Mouse (Mus musculus) layer of hippocampus, adult 18-20 months (tissue): ENCODE results near the gene Hist1h2ad. TPM values are rescaled to one million over a fixed set of nuclear protein-coding genes. Genes with fewer than 3 reads are reported as not detected.
"Not testable (repeated sequence)": the region's sequence is repeated elsewhere in the genome, so short reads cannot be mapped to it uniquely, and the experiment has no call there.

ENCODE experiments used
- DNase-seq, 2 experiments: peaks; one replicate each; pipeline ENCODE4 v3.0.0; 2022; ENCODE audit warnings: low spot score in 2 of 2
- total RNA-seq, 2 experiments: library from RNA; stranded (reverse); gene quantifications; 2 replicates each; pipeline ENCODE4 v1.2.3; 2021

Gene Hist1h2ad
- total RNA-seq, 2 experiments from 2014 or later: 3.8 to 7.1 TPM

DNA sequence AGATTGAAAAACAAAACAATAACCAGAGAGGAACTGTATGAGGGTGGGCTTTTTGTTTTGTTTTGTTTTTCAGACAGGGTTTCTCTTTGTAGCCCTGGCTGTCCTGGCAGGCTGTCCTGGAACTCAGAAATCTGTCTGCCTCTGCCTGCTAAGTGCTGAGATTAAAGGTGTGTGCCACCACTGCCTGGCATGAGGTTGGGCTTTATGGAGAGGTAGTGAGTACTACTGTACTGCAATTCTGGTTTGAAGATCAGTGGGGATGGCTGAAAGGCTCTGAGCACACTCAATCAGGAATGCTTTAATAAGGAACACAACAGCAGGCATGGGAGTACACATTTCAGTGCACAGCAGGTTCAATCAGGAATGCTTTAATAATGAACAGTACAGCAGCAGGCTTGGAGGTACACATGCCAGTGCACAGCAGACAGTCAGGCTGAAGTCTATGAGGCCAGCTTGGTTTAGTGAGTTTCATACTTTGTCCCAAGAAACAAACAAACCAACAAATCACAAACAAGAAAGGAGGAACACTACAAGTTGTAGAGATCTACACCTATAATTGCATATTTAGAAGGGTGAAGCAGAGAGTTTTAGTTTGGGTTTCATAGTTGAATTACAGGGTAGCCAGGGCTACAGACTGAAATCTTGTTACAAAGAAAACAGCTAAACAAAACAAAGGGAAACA is 9.3 kb downstream of the Hist1h2ad start:
- no peak for DNase-seq

DNA sequence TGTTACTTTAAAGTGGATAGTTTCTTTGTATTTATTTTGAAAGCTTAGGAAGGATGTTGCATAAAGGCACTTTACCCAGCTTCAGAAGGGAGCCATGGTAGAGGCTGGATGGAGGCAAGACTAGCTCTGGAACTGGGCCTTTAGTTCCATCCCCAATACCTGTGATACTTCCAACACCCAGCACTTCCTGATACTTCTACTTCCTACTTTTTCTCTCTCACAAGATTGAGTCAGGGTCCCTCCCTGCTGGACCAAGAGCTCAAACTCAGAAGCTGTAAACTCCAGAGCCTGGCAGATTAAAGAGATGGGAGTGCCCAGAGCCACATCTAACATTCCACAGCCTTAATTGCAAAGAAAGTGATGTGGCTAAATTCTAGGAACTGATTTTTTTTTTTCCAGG is 10.2 kb downstream of the Hist1h2ad start:
- DNase-seq: no peak

DNA sequence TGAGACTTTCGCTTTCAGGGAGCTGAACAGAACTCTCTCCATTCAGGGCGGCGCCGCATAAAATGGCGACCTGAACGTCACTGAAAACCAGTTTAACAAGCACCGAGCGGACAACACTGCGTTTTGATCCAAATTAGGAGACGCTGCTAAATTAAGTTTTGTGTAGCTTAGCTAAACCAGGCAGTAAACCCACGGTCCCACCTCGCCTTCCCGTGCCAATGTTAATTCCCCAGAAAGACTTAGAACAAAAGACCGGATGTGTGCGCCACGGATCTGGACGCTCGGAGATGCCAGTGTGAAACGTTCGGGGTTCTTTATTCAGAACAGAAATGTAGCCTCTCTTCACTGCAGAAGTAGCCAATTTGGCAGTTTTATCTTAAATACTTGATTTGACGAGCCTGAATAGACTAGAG is 10.9 kb downstream of the Hist1h2ad start:
- peak; percentile 61 to 75 for DNase-seq

DNA sequence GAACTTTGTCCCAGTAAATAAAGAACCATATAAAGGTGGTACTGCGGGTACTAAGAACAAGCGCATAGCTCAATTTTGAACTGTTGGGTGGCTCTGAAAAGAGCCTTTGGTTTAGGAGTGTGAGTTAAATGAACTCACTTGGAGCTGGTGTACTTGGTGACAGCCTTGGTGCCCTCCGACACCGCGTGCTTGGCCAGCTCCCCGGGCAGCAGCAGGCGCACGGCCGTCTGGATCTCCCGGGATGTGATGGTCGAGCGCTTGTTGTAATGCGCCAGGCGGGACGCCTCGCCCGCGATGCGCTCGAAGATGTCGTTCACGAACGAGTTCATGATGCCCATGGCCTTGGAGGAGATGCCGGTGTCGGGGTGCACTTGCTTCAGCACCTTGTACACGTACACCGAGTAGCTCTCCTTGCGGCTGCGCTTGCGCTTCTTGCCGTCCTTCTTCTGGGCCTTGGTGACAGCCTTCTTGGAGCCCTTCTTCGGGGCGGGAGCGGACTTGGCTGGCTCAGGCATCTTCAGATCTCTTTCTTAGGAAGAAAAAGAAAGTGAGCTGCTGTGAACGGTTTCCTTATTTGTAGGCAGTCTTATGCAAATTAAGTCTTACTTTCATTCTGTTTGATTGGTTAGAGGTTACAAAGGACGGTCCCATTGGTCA is 11.4 kb downstream of the Hist1h2ad start:
- DNase-seq: peak; percentile 71 to 85

DNA sequence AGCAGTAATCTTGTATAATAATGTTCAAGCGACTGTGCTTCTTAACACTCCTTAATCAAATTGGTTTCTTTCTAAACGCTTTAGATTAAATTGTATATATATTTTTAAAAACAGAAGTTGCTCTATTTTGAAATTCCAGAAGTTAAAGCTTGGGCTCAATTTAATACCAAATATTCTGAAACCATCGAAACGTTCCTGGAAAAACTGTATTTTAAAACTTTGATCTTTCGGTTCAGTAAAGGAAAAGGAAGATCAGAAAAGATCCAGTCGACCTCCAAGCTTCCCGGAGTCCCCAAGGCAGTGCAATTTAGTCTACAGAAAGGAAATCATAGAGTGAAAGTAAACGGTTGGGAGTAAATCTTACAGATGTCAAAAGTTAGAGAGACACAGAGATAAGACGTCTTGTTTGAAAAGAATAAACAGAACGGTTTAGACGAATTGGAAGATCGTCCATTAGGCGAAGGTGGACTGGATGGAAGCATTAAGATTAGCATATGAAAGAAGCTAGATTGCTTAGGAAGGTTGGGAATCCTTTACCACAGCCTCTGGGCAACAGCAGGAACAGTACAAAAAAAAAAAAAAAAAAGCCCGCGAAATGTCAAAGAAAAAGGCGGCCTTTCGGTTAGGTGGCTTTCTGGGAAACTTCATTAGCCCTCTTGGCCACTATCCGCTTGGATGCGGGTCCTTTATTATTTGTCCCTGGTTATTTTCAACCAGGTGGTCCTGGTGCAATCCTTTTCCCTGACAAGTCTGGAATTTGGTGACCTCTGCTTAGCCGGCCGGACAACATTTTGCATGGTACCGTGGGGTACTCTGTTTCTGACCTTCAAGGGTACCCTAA is 12.1 kb downstream of the Hist1h2ad start:
- no peak for DNase-seq

DNA sequence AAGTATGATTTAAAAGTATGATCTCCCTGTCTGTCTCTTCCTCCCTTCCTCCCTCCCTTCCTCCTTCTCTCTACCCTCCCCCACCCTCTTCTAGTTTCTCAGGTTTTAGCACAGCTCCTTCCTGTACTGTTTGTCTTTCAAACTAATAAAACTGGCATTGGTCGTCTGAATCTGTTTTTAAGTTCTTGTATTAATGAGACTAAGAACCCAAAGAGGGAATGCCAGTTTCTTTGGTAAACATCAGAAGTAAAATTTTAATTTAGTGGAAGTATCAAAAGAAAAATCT is 12.7 kb downstream of the Hist1h2ad start:
- no peak for DNase-seq

DNA sequence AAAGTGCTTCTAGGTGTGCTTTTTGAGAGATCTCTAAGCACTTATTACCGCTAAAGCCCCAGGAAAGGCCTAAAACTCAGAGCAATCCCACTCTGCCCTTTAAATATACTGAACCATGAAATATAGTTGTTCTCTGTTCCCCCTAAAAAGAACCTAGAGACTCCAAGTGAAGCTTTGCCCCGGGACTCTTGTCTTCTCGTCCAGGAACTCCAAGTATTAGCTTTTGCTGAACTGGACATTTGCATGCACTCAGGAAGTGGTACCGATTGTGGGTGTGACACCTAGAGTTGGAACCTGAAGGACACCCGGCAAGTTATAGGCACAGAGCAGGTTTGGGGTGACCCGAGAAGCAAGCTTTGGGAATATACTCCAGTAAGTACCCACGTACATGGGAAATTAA is 17.0 kb downstream of the Hist1h2ad start:
- no peak for DNase-seq

DNA sequence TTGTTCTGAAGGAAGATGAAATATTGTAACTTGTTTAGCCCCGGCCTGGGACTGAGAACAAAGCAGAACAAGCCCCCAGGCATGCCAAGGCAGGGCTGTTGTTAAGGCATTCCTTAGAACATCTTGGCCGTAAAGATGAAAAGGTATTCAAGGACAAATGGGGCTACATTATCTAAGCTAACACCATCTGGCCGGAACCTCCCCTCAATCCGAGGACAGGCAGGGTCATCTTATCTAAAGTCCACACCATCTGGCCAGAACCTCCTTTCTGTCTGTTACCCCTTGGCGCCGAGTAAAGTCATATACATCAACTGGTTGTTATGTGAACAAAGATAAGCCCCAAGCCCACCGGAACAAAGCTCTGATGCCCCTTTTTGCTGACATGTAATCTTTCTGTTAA is 17.7 kb downstream of the Hist1h2ad start:
- not testable (repeated sequence) for DNase-seq

DNA sequence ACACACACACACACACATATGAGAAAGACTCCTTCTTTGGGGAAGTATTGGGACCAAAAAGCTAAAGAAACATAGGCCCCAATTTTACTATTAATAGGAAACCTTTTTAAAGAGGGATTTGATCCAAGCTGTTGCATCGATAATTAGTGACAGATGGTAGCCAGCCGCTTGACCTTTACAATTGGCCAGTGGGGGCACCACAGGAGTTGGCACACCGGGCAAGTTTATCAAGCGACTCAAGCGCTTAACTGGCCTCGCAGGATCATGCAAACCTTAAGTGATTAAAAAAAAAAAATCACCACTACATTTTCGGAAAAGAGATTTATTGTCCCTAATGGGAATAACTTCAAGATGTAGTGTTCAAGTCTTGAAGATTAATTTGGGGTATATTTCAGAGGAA is 18.4 kb downstream of the Hist1h2ad start:
- DNase-seq: no peak

DNA sequence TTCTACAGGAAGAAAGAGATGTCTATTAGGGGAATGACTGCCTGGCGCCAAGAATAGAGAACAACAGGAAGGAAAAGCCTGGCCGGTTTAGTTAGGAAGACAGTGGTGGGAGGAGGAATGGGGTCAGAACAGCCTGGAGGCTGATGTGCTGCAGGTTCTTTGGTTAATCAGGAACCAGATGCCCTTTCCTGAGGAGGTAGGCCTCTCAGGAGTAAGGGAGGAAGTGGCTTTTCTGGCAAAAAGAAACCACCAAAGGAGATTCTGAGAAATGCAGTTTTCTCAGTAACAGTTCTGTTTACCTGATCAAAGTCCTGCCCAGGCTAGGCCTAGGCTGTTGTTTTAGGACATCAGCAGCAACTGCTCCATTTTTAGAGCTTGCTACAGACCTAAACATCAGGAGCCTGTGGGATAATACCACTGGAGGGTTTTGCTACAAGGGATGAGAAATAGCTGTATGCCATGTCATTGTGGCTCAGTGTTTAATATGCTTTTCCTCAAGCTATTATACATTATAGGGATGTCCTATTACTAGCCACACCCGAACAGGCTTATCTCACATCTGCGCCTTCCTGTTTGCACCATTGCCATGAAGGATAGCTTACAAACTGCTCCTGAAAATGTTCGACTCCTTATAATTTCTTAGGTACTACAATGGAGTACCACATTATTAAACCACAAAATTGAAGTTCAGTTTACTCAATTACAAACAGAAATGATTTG is 19.0 kb downstream of the Hist1h2ad start:
- no peak for DNase-seq

DNA sequence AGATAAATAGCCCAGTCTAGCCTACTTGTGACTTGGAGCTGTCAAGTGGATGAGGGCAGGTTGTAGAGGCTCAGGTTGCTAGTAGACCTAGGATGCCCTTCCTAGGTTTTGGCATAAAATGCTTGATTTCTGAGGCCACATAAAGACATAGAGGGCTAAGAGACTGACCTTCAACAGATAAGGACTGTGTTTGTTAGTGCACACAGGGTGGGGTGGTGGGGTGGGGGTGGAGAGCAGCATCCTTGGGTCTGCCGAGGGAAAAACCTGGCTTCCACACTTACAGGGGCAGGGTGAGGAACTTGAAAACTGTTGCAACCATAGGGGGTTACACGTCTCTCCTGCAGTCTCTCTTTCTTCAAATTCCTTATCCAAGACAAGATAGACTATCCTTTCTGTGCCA is 21.0 kb downstream of the Hist1h2ad start:
- DNase-seq: no peak

DNA sequence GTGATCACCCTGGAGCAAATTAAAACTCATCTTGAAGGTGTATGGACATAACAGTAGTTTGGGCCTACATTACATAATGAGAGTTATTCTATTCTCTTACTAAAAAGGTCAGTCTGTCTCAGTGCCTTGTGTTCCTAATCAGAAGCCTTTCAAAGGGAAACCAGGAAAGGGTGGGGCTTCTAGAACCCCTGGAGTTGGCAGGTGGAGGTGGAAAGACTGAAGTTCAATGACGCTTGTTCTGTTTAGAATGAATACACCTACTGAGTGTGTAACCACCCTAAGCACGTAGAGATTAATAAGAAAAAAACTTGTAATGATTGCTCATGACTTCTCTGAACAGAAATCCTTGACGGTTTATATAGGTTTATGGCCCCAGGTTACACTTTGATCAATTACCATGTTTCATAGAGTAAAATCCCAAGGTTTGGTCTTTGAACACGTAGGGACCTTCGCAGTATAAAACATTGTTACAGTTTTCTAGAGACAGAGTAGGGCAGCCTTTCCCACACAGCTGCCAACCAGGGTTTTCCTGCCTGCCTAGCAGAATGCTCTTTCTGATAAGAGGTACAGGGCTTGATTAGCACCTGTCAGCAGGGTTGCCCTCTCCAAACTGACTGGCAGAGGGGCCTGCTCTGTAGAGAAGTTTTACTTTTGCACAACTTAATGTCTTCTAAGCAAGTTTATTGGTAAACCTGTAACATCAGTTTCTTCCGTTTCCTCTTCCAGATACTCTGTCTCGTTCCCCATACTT is 21.6 kb downstream of the Hist1h2ad start:
- no peak for DNase-seq

DNA sequence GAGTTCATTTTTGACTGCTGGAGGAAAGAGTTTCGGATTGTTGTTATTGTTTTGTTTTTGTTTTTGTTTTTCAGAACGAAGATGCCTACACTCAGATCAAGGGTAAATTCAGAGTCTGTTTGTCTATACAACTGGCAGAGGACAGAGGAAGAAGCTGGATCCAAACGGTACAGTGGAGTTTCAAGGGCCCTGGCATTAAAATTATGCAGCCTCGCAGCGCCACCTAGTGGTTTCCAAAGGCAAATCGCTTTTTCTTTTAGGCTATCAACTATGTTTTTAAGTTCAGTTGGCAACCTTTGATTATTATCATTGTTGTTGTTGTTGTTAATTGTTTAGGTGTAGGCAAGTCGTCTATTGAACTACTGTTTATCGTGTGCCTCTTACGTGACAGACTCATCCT is 23.8 kb downstream of the Hist1h2ad start:
- peak; percentile 57 to 78 for DNase-seq

DNA sequence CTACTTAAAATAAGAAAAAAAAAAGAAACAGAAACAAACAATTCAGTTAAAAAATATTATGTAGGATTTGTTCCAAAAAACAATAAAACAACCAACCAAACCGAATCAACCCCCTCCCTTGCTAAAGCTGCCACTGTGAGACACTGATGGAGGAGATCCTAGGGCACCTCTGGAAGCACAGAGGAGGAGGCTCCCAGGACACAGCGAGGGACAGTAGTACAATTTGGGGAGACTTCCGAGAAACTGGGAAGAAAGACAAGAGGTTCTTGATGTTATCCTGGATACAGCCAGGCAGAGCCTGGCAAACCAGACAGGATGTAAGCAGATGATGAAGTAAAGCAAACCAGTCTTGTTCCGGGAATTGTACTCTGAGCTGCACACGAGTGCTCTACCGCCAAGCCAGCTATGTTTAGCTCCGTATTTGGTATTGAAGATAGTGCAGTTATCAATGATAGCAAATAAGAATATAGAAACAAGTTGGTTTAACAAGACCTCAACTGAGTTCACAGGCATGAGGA is 29.1 kb downstream of the Hist1h2ad start:
- no peak for DNase-seq

DNA sequence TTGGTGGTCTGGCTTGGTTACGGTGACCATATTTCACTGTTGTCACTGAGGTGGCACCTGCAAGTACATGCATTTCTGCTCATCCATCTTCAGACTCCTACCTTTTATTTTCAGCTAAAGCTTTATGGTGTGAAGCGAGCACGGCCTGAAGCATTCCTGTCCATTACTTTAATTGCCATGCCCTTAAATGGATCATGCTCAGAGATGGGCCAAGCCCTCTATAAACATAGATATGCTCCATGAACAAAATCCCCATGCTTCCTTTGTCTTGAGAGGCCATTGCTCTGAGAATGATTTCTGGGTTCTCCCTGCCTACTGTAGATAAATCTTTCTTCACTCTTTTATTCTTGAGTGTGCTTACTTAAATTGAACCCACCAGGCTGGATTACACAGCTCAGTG is 30.3 kb downstream of the Hist1h2ad start:
- no peak for DNase-seq

DNA sequence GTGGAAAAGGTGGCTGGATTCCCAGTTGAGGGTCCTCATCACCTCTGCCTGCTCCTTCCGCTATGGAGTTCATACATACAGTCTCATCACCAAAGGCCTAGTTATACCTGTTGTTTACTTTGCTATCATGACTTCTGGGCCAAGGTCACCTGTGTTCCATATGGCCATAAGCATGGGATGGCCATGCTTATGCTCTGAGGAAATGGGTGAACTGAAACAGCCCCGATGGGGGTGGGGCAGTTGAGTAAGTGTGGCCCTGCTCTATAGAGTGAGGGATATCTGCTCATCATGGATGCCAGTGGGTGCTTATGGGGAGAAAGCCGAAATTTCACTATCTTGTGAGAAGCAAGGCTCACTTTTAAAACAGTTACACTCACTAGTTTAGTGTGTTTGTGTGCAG is 30.9 kb downstream of the Hist1h2ad start:
- no peak for DNase-seq

DNA sequence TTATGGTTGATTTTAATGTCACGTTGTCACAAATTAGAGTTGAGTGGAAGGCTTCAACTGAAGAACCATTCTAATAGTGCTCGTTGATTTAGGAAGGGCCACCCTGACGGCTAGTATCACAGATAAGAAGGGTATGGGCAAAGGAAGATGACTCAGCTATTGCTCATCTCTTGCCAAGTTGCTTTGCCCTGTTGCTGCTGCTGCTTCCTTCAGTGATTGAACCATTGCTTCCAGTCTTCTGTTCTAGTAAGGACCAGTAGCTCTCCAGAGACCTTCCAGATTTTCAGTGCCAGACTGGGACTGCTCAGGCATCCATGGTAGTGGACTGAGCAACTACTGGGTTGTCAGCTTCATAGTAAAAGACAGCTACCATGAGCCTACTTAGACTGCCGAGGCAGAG is 35.0 kb downstream of the Hist1h2ad start:
- no peak for DNase-seq

DNA sequence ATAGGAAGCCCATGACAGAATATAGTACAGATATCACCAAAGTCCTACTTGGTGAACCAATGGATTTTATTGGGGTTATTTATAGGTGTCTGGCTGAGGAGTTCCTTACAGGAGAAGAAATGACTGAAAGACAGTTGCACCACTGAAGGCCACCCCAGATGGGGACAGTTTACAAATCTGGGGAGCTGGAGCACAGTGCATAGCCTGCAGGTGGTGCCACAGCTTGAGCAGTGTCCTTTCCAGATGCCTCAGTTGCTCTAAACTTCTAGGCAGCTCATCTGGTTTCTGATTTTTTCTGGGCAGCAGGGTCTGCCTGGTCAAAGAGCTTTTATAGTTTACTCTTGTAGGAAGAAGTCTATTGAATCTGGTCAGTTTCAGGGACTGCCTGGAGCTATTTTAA is 35.7 kb downstream of the Hist1h2ad start:
- DNase-seq: no peak

DNA sequence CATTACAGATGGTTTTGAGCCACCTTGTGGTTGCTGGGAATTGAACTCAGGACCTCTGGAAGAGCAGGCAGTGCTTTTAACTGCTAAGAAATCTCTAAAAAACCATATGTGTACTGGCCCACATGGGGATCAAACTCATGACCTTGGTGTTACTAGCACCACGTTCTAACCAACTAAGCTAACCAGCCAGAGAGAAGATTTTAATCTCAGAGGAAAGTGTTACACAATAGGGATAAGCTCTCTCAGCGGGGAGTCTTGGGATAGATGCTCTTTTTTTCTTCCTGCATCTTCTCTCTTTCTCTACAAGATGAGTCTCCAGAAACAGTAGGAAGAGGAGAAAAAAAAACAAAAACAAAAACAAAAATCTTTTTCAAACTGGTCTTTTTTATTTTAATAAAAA is 36.2 kb downstream of the Hist1h2ad start:
- no peak for DNase-seq

DNA sequence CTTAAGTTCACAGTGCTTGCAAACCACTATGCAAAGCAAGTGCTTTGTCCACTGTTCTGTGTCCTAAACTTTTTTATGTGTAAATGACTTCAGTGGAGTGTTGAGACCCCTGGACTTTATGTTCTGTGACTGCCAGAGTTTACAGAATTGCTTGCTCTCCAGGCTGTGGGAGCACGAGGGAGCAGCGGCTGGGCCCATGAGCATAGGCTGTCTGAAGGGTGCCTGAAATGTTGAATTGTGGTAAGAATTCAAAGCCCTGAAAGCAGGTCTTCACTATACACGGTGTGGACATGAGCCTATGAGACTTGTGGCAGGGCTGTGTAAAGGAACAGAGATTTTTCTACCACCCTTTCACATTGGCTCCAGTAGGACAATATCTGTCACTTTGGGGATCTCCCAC is 37.5 kb downstream of the Hist1h2ad start:
- DNase-seq: no peak
